Mouse (Mus musculus): ENCODE results near the gene Brd1. TPM values are rescaled to one million over a fixed set of nuclear protein-coding genes. Genes with fewer than 3 reads are reported as not detected.
"Not testable (repeated sequence)": the region's sequence is repeated elsewhere in the genome, so short reads cannot be mapped to it uniquely, and the experiment has no call there.

Brd1 gene
- 23.4 and 25.9 TPM in 2 replicates for polyA plus RNA-seq (2014; fragmentation: Nextera tagmentation; extraction: Ambion mirVana)

DNA sequence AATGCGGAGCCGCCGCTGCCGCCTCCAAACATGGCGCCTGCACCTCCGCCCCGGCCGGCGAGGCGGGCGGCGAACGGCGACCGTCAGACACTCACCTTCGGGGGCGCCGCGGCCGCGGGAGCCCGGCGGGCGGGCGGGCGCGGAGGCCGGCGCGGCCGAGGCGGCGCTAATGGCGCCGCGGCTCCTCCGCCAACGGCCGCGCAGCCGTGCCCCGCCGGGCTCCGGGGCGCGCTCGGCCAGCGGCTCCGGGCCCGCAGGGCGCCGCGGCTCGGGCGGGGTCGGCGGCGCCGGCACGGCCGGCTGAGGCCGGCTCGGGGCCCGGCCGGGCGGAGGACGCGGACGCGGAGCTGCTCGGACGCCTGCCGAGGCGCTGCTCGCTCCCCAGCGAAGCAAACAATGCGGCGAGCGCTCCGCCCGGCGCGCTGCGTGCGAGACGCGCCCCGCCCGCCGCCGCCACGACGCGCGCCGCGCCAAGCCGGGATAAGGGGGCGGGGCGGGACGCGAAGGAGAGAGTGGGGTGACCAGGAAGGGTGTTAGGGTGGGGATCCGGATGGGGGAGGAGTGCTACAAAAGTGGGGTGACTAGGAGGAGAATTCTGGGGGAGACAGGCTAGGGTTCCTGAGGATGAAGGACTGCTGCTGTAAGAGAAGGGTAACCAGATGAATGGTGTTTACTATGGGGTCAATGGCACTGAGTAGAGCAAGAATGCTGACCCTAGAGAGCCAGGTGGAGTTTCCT is at the start of gene Brd1:
Brd1 (minus strand) TSS at position 400 of the 738 bp plus-strand sequence.
- H3K27me3 ChIP-seq (ENCODE audit: control insufficient read depth, insufficient read depth, low read length), result no peaks in the 10 kb centered on the region
- peak; percentile 84 for DNase-seq (ENCODE audit: low spot score)
- H3K9me3 ChIP-seq (ENCODE audit: control insufficient read depth, low read length), result no peaks in the 10 kb centered on the region
- peaks cover 9% of the 10 kb centered on the region for H3K4me1 ChIP-seq (ENCODE audit: control insufficient read depth, insufficient read depth, low read length)
- peak within 1 kb of the TSS; percentile 93 for H3K4me2 ChIP-seq (ENCODE audit: low read depth)
- peak; percentile 79 for ATAC-seq (ENCODE audit: insufficient read depth, low FRiP score, low TSS enrichment)
- H3K4me3 ChIP-seq (ENCODE audit: low read depth, low read length), result peak within 1 kb of the TSS; percentile 100
- H3K36me3 ChIP-seq (ENCODE audit: control insufficient read depth, insufficient read depth, low read length), result peaks cover 12% of the 10 kb centered on the region
- peak within 1 kb of the TSS; percentile 89 for H3K27ac ChIP-seq (ENCODE audit: low read depth, low read length)
- WGBS, result under 1% methylated on average over 74 of the region's 103 CpGs
- peak within 1 kb of the TSS; percentile 99 for H3K9ac ChIP-seq (ENCODE audit: low read length)

DNA sequence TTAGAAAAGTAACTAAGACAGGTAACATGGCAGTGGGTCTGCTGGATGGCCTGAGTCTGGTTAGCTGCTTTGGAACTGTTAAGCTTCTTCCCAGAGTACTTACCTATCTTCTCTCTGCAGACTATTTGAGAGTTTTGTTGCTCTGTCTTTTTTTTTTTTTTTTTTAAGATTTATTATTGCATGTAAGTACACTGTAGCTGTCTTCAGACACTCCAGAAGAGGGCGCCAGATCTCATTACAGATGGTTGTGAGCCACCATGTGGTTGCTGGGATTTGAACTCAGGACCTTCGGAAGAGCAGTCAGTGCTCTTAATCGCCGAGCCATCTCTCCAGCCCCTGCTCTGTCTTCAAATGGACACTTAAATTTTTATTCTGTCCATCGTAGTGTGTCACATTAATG is 40.6 kb upstream of the Brd1 start:
- H3K27ac ChIP-seq (ENCODE audit: low read depth, low read length); ATAC-seq (ENCODE audit: insufficient read depth, low FRiP score, low TSS enrichment); H3K4me2 ChIP-seq (ENCODE audit: low read depth); H3K36me3 ChIP-seq (ENCODE audit: control insufficient read depth, insufficient read depth, low read length); H3K9me3 ChIP-seq (ENCODE audit: control insufficient read depth, low read length); H3K4me1 ChIP-seq (ENCODE audit: control insufficient read depth, insufficient read depth, low read length); H3K4me3 ChIP-seq (ENCODE audit: low read depth, low read length); H3K9ac ChIP-seq (ENCODE audit: low read length); H3K27me3 ChIP-seq (ENCODE audit: control insufficient read depth, insufficient read depth, low read length); DNase-seq (ENCODE audit: low spot score): not testable (repeated sequence)
- WGBS, result 89% methylated on average over 5 of the region's 5 CpGs

DNA sequence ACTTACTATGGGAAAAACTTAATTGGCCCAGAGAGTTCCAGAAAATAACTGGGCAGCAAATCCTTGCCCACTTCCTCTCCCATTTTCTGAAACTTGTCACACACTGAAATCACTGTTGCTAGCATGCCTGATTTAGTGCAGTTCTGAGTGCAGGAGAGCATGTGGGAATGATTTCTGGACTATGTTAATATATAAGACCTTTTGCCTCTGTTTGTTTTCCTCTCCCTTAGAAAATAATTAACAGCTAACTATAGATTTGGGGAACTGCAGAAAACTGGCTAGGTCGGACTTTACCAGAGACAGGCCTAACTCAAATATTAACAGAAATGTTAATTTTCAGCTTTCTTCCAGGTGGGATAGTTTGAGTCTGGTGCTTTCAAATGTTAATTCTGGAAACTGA is 34.5 kb upstream of the Brd1 start:
- Histone ChIP-seq H3K36me3 (ENCODE audit: control insufficient read depth, insufficient read depth, low read length) (peaks cover 6% of the 10 kb centered on the region; the same call in 1 of the 2 replicates), H3K9ac (ENCODE audit: low read length) (no peak overlapping the region), H3K4me2 (ENCODE audit: low read depth) (no peak overlapping the region), H3K9me3 (ENCODE audit: control insufficient read depth, low read length) (no peaks in the 10 kb centered on the region), H3K4me1 (ENCODE audit: control insufficient read depth, insufficient read depth, low read length) (no peaks in the 10 kb centered on the region), H3K27me3 (ENCODE audit: control insufficient read depth, insufficient read depth, low read length) (no peaks in the 10 kb centered on the region), H3K27ac (ENCODE audit: low read depth, low read length) (no peak overlapping the region), H3K4me3 (ENCODE audit: low read depth, low read length) (no peak overlapping the region)
- DNase-seq (ENCODE audit: low spot score) (no peak), ATAC-seq (ENCODE audit: insufficient read depth, low FRiP score, low TSS enrichment) (no peak)
- 88% methylated on average over 1 of the region's 1 CpGs for WGBS

DNA sequence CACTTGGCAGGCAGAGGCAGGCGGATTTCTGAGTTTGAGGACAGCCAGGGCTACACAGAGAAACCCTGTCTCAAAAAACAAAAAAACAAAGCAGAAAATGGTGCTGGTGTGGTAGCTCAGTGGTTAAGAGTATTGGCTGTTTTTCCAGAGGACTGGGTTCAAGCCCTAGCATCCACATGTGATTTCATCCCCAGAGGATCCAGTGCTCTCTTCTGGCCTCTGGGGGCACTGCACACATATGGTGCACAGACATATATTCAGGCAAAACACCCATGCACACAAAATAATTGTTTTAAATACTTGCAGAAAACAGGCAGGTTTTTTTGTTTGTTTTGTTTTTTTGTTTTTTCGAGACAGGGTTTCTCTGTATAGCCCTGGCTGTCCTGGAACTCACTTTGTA is 32.1 kb upstream of the Brd1 start:
- H3K27ac ChIP-seq (ENCODE audit: low read depth, low read length); H3K4me1 ChIP-seq (ENCODE audit: control insufficient read depth, insufficient read depth, low read length); H3K27me3 ChIP-seq (ENCODE audit: control insufficient read depth, insufficient read depth, low read length); H3K4me3 ChIP-seq (ENCODE audit: low read depth, low read length); DNase-seq (ENCODE audit: low spot score); H3K9me3 ChIP-seq (ENCODE audit: control insufficient read depth, low read length); H3K9ac ChIP-seq (ENCODE audit: low read length); ATAC-seq (ENCODE audit: insufficient read depth, low FRiP score, low TSS enrichment); H3K36me3 ChIP-seq (ENCODE audit: control insufficient read depth, insufficient read depth, low read length); H3K4me2 ChIP-seq (ENCODE audit: low read depth): not testable (repeated sequence)
- WGBS, result 97% methylated on average over 2 of the region's 2 CpGs

DNA sequence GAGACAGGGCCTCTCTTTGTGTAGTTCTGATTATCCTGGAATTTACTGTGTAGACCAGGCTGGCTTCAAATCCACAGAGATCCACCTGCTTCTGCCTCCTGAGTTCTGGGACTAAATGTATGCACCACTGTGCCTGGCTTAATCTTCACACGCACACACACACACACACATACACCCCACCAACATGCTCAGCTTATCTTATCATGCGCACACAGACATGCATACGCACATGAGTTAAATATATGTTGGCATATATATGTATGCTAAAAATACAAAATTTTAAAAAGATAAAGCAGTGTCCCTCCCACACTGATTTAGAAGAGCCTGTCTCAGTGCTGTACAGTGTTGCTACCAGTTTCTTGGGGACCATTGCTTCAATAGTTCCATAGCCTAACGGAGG is 27.5 kb upstream of the Brd1 start:
- 97% methylated on average over 4 of the region's 4 CpGs for WGBS
- ATAC-seq (ENCODE audit: insufficient read depth, low FRiP score, low TSS enrichment), result no peak
- peaks cover 8% of the 10 kb centered on the region for H3K36me3 ChIP-seq (ENCODE audit: control insufficient read depth, insufficient read depth, low read length)
- DNase-seq (ENCODE audit: low spot score), result no peak
- H3K4me2 ChIP-seq (ENCODE audit: low read depth), result no peak overlapping the region
- H3K4me3 ChIP-seq (ENCODE audit: low read depth, low read length), result no peak overlapping the region
- H3K9me3 ChIP-seq (ENCODE audit: control insufficient read depth, low read length), result no peaks in the 10 kb centered on the region
- H3K27ac ChIP-seq (ENCODE audit: low read depth, low read length), result no peak overlapping the region
- no peaks in the 10 kb centered on the region for H3K4me1 ChIP-seq (ENCODE audit: control insufficient read depth, insufficient read depth, low read length)
- H3K27me3 ChIP-seq (ENCODE audit: control insufficient read depth, insufficient read depth, low read length), result no peaks in the 10 kb centered on the region
- H3K9ac ChIP-seq (ENCODE audit: low read length), result no peak overlapping the region

DNA sequence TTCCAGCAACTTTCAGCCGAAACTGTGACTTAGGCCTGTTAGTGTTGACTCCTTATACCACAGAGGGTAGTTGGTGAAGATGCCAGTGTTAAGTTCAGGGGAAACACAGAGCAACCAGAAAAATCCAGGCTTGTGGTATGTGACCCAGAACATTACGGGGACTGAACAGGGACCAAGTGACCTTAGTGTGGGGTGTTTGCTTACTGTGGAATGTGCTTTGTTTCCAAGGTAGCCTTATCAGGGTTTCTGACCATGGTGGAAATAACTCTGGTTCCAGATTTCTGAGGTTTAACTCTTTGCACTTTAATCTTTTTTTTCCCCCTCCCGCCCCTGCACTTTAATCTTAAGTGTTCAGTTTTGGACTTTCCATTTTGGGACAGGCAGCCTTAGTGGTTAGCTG is 24.0 kb upstream of the Brd1 start:
- no peak overlapping the region for H3K9ac ChIP-seq (ENCODE audit: low read length)
- no peaks in the 10 kb centered on the region for H3K27me3 ChIP-seq (ENCODE audit: control insufficient read depth, insufficient read depth, low read length)
- H3K4me3 ChIP-seq (ENCODE audit: low read depth, low read length), result no peak overlapping the region
- DNase-seq (ENCODE audit: low spot score), result no peak
- no peaks in the 10 kb centered on the region for H3K4me1 ChIP-seq (ENCODE audit: control insufficient read depth, insufficient read depth, low read length)
- 92% methylated on average over 3 of the region's 3 CpGs for WGBS
- peaks cover 12% of the 10 kb centered on the region for H3K36me3 ChIP-seq (ENCODE audit: control insufficient read depth, insufficient read depth, low read length)
- no peaks in the 10 kb centered on the region for H3K9me3 ChIP-seq (ENCODE audit: control insufficient read depth, low read length)
- ATAC-seq (ENCODE audit: insufficient read depth, low FRiP score, low TSS enrichment), result no peak
- no peak overlapping the region for H3K27ac ChIP-seq (ENCODE audit: low read depth, low read length)
- no peak overlapping the region for H3K4me2 ChIP-seq (ENCODE audit: low read depth)

DNA sequence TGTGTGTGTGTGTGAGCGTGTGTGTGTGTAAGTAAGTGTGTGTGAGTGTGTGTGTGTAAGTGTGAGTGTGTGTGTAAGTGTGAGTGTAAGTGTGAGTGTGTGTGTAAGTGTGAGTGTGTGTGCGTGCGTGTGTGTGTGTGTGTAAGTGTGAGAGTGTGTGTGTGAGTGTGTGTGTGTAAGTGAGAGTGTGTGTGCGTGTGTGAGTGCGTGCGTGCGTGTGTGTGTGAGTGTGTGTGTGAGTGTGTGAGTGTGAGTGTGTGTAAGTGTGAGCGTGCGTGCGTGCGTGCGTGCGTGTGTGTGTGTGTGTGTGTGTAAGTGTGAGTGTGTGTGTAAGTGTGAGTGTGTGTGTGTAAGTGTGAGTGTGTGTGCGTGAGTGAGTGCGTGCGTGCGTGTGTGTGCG is 21.7 kb upstream of the Brd1 start:
- Histone ChIP-seq H3K27ac (ENCODE audit: low read depth, low read length) (no peak overlapping the region), H3K27me3 (ENCODE audit: control insufficient read depth, insufficient read depth, low read length) (no peaks in the 10 kb centered on the region), H3K9me3 (ENCODE audit: control insufficient read depth, low read length) (no peaks in the 10 kb centered on the region), H3K9ac (ENCODE audit: low read length) (no peak overlapping the region), H3K4me3 (ENCODE audit: low read depth, low read length) (no peak overlapping the region), H3K4me1 (ENCODE audit: control insufficient read depth, insufficient read depth, low read length) (peaks cover 3% of the 10 kb centered on the region; the same call in 1 of the 2 replicates), H3K4me2 (ENCODE audit: low read depth) (no peak overlapping the region), H3K36me3 (ENCODE audit: control insufficient read depth, insufficient read depth, low read length) (peaks cover 12% of the 10 kb centered on the region)
- ATAC-seq (ENCODE audit: insufficient read depth, low FRiP score, low TSS enrichment), result no peak
- no peak for DNase-seq (ENCODE audit: low spot score)
- 94% methylated on average over 18 of the region's 18 CpGs for WGBS

DNA sequence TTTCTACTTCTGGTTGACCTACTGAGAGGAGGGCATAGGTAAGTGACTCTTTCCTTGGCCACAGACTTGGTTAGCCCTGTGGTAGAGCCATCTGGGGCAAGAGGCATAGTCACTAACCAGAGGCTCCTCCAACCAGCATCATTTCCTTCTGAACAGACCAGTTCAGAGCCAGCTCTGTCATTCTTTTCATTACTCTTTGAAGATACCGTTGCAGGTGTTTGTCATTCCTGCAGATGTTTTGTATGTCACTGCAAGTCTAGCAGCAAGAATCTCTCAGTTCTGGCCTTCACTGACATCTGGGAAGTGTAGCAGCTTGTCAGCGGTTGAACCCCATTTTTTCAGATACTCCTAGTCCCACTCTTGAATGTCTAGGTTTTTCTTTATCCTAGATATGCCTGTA is 20.9 kb upstream of the Brd1 start:
- Histone ChIP-seq H3K9me3 (ENCODE audit: control insufficient read depth, low read length) (no peaks in the 10 kb centered on the region), H3K36me3 (ENCODE audit: control insufficient read depth, insufficient read depth, low read length) (peaks cover 12% of the 10 kb centered on the region), H3K4me2 (ENCODE audit: low read depth) (no peak overlapping the region), H3K27ac (ENCODE audit: low read depth, low read length) (no peak overlapping the region), H3K4me1 (ENCODE audit: control insufficient read depth, insufficient read depth, low read length) (peaks cover 7% of the 10 kb centered on the region; the same call in 1 of the 2 replicates), H3K27me3 (ENCODE audit: control insufficient read depth, insufficient read depth, low read length) (no peaks in the 10 kb centered on the region), H3K9ac (ENCODE audit: low read length) (no peak overlapping the region), H3K4me3 (ENCODE audit: low read depth, low read length) (no peak overlapping the region)
- ATAC-seq (ENCODE audit: insufficient read depth, low FRiP score, low TSS enrichment) (no peak), DNase-seq (ENCODE audit: low spot score) (no peak)
- WGBS, result 97% methylated on average over 2 of the region's 2 CpGs

DNA sequence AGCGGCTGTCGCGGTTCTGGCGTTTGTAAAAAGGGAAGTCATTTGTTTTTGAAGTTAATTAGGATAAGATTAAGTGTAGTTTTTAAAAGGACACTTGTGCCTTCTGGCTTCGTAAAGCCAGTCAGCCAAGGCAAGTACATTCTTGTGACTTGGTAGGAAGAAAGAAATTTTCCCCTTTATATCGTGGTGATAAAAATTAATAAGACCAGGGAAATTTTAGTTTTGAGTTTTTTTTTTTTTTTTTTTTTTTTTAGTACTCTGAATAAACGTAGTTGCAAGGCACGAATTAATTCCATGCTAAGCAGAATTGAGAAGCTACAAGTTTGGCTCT is 18.3 kb upstream of the Brd1 start:
- under 1% methylated on average over 8 of the region's 8 CpGs for WGBS
- Histone ChIP-seq H3K27ac (ENCODE audit: low read depth, low read length) (peak overlapping the region; percentile 94), H3K9me3 (ENCODE audit: control insufficient read depth, low read length) (no peaks in the 10 kb centered on the region), H3K36me3 (ENCODE audit: control insufficient read depth, insufficient read depth, low read length) (peaks cover 5% of the 10 kb centered on the region; the same call in 1 of the 2 replicates), H3K4me2 (ENCODE audit: low read depth) (peak overlapping the region; percentile 53), H3K4me3 (ENCODE audit: low read depth, low read length) (peak overlapping the region; percentile 82), H3K9ac (ENCODE audit: low read length) (peak overlapping the region; percentile 87), H3K4me1 (ENCODE audit: control insufficient read depth, insufficient read depth, low read length) (peaks cover 7% of the 10 kb centered on the region; the same call in 1 of the 2 replicates), H3K27me3 (ENCODE audit: control insufficient read depth, insufficient read depth, low read length) (no peaks in the 10 kb centered on the region)
- no peak for DNase-seq (ENCODE audit: low spot score)
- ATAC-seq (ENCODE audit: insufficient read depth, low FRiP score, low TSS enrichment), result no peak
